In the genomic region with DNA sequence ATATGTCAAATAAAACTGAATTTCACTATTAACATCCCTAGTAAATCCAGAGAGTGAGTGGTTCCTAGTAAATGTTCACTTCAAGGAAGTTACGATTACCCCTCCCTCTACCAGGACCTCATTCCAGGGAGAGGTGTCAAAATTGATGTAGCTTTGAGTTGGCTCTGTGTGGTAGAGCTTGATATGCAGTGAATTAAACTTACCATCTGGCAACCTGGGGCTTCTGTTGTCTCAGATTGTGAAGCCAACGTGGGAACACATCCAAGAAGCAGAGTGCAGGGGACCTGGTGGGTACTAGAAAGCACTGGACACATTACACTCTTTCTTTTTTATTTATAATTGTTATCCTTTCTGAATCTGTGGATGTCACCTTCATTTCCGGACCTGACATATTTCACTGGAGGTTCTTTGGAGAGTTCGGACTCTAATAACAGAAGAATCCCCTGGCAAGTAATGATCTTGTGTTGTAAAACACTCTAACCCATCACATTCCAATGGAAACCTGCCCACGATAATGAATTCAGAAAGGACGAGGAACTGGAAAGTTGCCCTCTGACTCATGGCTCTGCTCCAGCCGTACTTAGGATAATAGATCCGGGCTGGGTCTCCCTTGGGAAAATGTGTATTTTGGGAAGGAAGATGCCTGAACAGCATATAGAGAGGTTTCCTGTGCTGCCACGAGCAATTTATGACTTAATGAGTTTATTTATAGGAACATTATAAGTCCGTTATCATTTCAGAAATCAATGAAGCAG, we compare ENCODE assay signal across 9 mouse cellular contexts.
A peak's percentile ranks its signal among the peaks of the same experiment; 100 is the strongest.
DNase-seq lines count a peak whose midpoint lies in the region; ATAC-seq lines count a peak whose summit lies in the region.
"Had no signal": no experiment of that assay in that cellular context is flagged by ENCODE, and none has a peak within 500 bp of the region (broad histone marks: within the 10 kb centered on the region; RNA-seq: fewer than 3 reads in every experiment).

No protein-coding gene starts in this region.

- intact Hi-C loops in heart, postnatal 36 days (cut with DNase I): loop anchor here (5.0 kb wide), 2 partner anchors 57 to 153 kb away; no protein-coding TSS in a partner anchor

- H3K27ac ChIP-seq in neural tube, embryonic 14.5 days (ENCODE audit: low read depth, low read length): no peak overlapping the region
- H3K27ac ChIP-seq: limb, embryonic 12.5 days had no signal

- 41% methylated on average over 10 of the region's 10 CpGs for WGBS in neural tube, embryonic 14.5 days

- no peak overlapping the region for H3K4me2 ChIP-seq in neural tube, embryonic 14.5 days (ENCODE audit: low read depth, low read length)
- H3K4me2 ChIP-seq: limb, embryonic 12.5 days had no signal

- H3K9me3 ChIP-seq in neural tube, embryonic 14.5 days (ENCODE audit: control insufficient read depth, low read length): no peaks in the 10 kb centered on the region
- H3K9me3 ChIP-seq: limb, embryonic 12.5 days had no signal

- no peaks in the 10 kb centered on the region for H3K36me3 ChIP-seq in neural tube, embryonic 14.5 days (ENCODE audit: control insufficient read depth, insufficient read depth, low read length)
- H3K36me3 ChIP-seq: limb, embryonic 12.5 days had no signal

- no peak overlapping the region for H3K4me3 ChIP-seq in neural tube, embryonic 14.5 days (ENCODE audit: low read depth, low read length)
- H3K4me3 ChIP-seq: limb, embryonic 12.5 days had no signal

- peak; percentile 51; the same call in 1 of the 2 replicates for ATAC-seq in neural tube, embryonic 14.5 days (ENCODE audit: low read depth)

- H3K27me3 ChIP-seq in neural tube, embryonic 14.5 days (ENCODE audit: control insufficient read depth, insufficient read depth, low read length): no peaks in the 10 kb centered on the region
- H3K27me3 ChIP-seq: limb, embryonic 12.5 days had no signal

- peak; percentile 42 for DNase-seq in embryo, embryonic 10.5 days (ENCODE audit: low spot score)
- DNase-seq in embryo, embryonic 9.5 days (ENCODE audit: extremely low spot score): no peak
- DNase-seq in right cerebral cortex, postnatal 10 days (ENCODE audit: low spot score in 2 of 2): peak; percentile 33 to 38
- DNase-seq in right cerebral cortex, adult 18-20 months: no peak
- DNase-seq in heart, postnatal 36 days: peak; percentile 38 to 41
- no peak for DNase-seq in thymus, adult 18-20 months
- no peak for DNase-seq in frontal cortex, postnatal 10 days (ENCODE audit: low spot score in 2 of 2)

- H3K4me1 ChIP-seq in neural tube, embryonic 14.5 days (ENCODE audit: control insufficient read depth, insufficient read depth, low read length): no peaks in the 10 kb centered on the region

- H3K9ac ChIP-seq in neural tube, embryonic 14.5 days (replicated peaks; ENCODE audit: low read depth, low read length): no peak overlapping the region
- H3K9ac ChIP-seq: limb, embryonic 12.5 days had no signal

Comparison
In these comparisons a context has a peak if more than half of its experiments do, and no peak if none do; other contexts are left out.
1. DNase-seq: peak in embryo, embryonic 10.5 days (single experiment), right cerebral cortex, postnatal 10 days (2 of 2) and heart, postnatal 36 days (2 of 2); none in embryo, embryonic 9.5 days (single experiment), right cerebral cortex, adult 18-20 months (single experiment), thymus, adult 18-20 months (0 of 2) and frontal cortex, postnatal 10 days (0 of 2).